Mouse (Mus musculus): ENCODE measurements around the gene Syne1. TPM values are rescaled to one million over a fixed set of nuclear protein-coding genes. Genes with fewer than 3 reads are reported as not detected.
A peak's percentile ranks its signal among the peaks of the same experiment; 100 is the strongest.

Syne1 gene
- total and polyA plus RNA-seq, 2 experiments = 9.6 to 26.4 TPM

DNA sequence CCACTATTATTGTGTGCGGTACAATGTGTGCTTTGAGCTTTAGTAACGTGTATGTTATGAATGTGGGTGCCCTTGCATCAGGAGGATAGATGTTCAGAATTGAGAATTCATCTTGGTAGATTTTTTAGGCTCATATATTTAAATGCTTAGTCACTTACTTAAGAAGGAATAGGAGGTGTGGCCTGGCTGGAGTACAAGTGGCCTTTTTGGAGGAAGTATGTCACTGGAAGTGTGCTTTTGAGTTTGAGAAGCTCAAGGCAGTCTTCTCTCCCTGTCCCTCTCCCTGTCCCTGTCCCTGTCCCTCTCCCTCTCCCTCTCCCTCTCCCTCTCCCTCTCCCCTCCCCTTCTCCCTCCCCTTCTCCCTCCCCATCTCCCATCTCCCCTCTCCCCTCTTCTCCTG is 39.8 kb upstream of the Syne1 start:
- Histone ChIP-seq H3K27ac (replicated peaks; ENCODE audit: insufficient read depth, low read depth, low read length) (no peak overlapping the region), H3K79me2 (ENCODE audit: control insufficient read depth, insufficient read depth, low read length) (no peaks in the 10 kb centered on the region), H3K36me3 (ENCODE audit: control insufficient read depth, insufficient read depth, low read length) (no peaks in the 10 kb centered on the region), H3K9ac (ENCODE audit: low read depth, low read length) (no peak overlapping the region), H3K27me3 (ENCODE audit: control insufficient read depth, insufficient read depth, low read length) (no peaks in the 10 kb centered on the region), H3K4me1 (ENCODE audit: control insufficient read depth, insufficient read depth, low read length) (no peaks in the 10 kb centered on the region), H3K4me3 (ENCODE audit: insufficient read depth, low read depth, low read length) (no peak overlapping the region)
- DNase-seq (ENCODE audit: extremely low read depth, low read depth, low spot score) = no peak
- TF ChIP-seq CTCF (IDR thresholded peaks at IDR 0.05; ENCODE audit: low read depth, low read length) = no peak
- WGBS = 92% methylated on average over 2 of the region's 2 CpGs

DNA sequence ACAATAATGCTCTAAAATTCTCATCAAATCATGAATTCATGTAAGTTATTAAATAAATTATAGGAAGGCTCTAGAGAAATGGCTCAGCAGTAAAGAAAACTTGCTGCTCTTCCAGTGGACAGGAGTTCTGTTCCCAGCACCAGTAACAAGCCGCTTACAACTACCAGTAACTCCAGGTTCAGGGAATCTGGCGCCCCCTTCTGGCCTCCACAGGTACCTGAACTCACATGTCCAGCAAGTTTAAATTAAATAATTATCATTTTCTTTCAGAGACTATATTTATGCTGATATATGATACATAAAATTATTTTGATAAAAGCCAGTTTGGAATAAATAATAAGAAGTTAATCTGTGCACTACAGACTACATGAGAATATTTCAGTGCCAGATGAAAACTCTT is 22.0 kb upstream of the Syne1 start:
- TF ChIP-seq POLR2A (IDR thresholded peaks at IDR 0.05; ENCODE audit: extremely low read depth, insufficient read depth, low read length) (no peak), CTCF (IDR thresholded peaks at IDR 0.05; ENCODE audit: low read depth, low read length) (peak; percentile 8; the same call in 1 of the 2 replicates)
- no peak overlapping the region for H3K27ac ChIP-seq (replicated peaks; ENCODE audit: insufficient read depth, low read depth, low read length)
- H3K4me3 ChIP-seq (ENCODE audit: insufficient read depth, low read depth, low read length) = no peak overlapping the region
- 68% methylated on average over 2 of the region's 2 CpGs for WGBS
- no peak for DNase-seq (ENCODE audit: extremely low read depth, low read depth, low spot score)
- H3K79me2 ChIP-seq (ENCODE audit: control insufficient read depth, insufficient read depth, low read length) = no peaks in the 10 kb centered on the region
- no peaks in the 10 kb centered on the region for H3K36me3 ChIP-seq (ENCODE audit: control insufficient read depth, insufficient read depth, low read length)
- H3K27me3 ChIP-seq (ENCODE audit: control insufficient read depth, insufficient read depth, low read length) = no peaks in the 10 kb centered on the region
- H3K9ac ChIP-seq (ENCODE audit: low read depth, low read length) = no peak overlapping the region
- no peaks in the 10 kb centered on the region for H3K4me1 ChIP-seq (ENCODE audit: control insufficient read depth, insufficient read depth, low read length)

- H3K4me1 ChIP-seq (ENCODE audit: control insufficient read depth, insufficient read depth, low read length) = no peaks in the 10 kb centered on the region
- no peak for DNase-seq (ENCODE audit: extremely low read depth, low read depth, low spot score)
- H3K36me3 ChIP-seq (ENCODE audit: control insufficient read depth, insufficient read depth, low read length) = no peaks in the 10 kb centered on the region
- H3K4me3 ChIP-seq (ENCODE audit: insufficient read depth, low read depth, low read length) = no peak overlapping the region
- H3K27ac ChIP-seq (replicated peaks; ENCODE audit: insufficient read depth, low read depth, low read length) = no peak overlapping the region
- TF ChIP-seq POLR2A (IDR thresholded peaks at IDR 0.05; ENCODE audit: extremely low read depth, insufficient read depth, low read length) (no peak), CTCF (IDR thresholded peaks at IDR 0.05; ENCODE audit: low read depth, low read length) (no peak)
- H3K9ac ChIP-seq (ENCODE audit: low read depth, low read length) = no peak overlapping the region
- WGBS = 74% methylated on average over 5 of the region's 5 CpGs
- H3K27me3 ChIP-seq (ENCODE audit: control insufficient read depth, insufficient read depth, low read length) = no peaks in the 10 kb centered on the region
- H3K79me2 ChIP-seq (ENCODE audit: control insufficient read depth, insufficient read depth, low read length) = no peaks in the 10 kb centered on the region
Measured at GRCm38 (mm10) chr10:5571332-5571731, 20.1 kb upstream of the Syne1 start.

- H3K79me2 ChIP-seq (ENCODE audit: control insufficient read depth, insufficient read depth, low read length) = no peaks in the 10 kb centered on the region
- H3K9ac ChIP-seq (ENCODE audit: low read depth, low read length) = no peak overlapping the region
- H3K4me1 ChIP-seq (ENCODE audit: control insufficient read depth, insufficient read depth, low read length) = no peaks in the 10 kb centered on the region
- H3K27ac ChIP-seq (replicated peaks; ENCODE audit: insufficient read depth, low read depth, low read length) = no peak overlapping the region
- no peak for DNase-seq (ENCODE audit: extremely low read depth, low read depth, low spot score)
- 68% methylated on average over 8 of the region's 8 CpGs for WGBS
- no peak overlapping the region for H3K4me3 ChIP-seq (ENCODE audit: insufficient read depth, low read depth, low read length)
- H3K27me3 ChIP-seq (ENCODE audit: control insufficient read depth, insufficient read depth, low read length) = no peaks in the 10 kb centered on the region
- no peak for TF ChIP-seq CTCF (IDR thresholded peaks at IDR 0.05; ENCODE audit: low read depth, low read length)
- no peak for TF ChIP-seq POLR2A (IDR thresholded peaks at IDR 0.05; ENCODE audit: extremely low read depth, insufficient read depth, low read length)
- H3K36me3 ChIP-seq (ENCODE audit: control insufficient read depth, insufficient read depth, low read length) = no peaks in the 10 kb centered on the region
Measured at GRCm38 (mm10) chr10:5570059-5570458, 18.8 kb upstream of the Syne1 start.

DNA sequence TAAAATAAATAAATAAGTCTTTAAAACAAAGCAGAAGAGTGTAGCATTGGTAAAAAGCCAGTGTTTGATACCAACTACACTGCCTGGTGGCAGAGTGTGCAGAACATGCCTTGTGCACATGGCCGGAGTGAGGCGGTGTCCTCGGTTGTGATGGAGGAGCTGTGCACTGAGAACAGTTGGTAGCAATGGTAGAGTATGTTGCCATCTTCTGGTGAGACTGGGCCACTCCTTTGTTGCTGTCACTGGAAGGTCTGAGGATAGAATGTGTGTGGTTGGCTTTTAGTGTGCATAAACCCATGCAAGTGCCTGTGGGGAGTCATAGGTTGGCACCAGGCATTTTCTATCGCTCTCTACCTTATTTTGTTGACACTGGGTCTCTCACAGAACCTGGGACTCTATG is 17.7 kb upstream of the Syne1 start:
- Histone ChIP-seq H3K27ac (replicated peaks; ENCODE audit: insufficient read depth, low read depth, low read length) (no peak overlapping the region), H3K27me3 (ENCODE audit: control insufficient read depth, insufficient read depth, low read length) (no peaks in the 10 kb centered on the region), H3K79me2 (ENCODE audit: control insufficient read depth, insufficient read depth, low read length) (no peaks in the 10 kb centered on the region), H3K4me3 (ENCODE audit: insufficient read depth, low read depth, low read length) (no peak overlapping the region), H3K4me1 (ENCODE audit: control insufficient read depth, insufficient read depth, low read length) (no peaks in the 10 kb centered on the region), H3K36me3 (ENCODE audit: control insufficient read depth, insufficient read depth, low read length) (no peaks in the 10 kb centered on the region), H3K9ac (ENCODE audit: low read depth, low read length) (no peak overlapping the region)
- TF ChIP-seq POLR2A (IDR thresholded peaks at IDR 0.05; ENCODE audit: extremely low read depth, insufficient read depth, low read length) (no peak), CTCF (IDR thresholded peaks at IDR 0.05; ENCODE audit: low read depth, low read length) (no peak; the same call in 1 of the 2 replicates)
- DNase-seq (ENCODE audit: extremely low read depth, low read depth, low spot score) = no peak
- 88% methylated on average over 4 of the region's 4 CpGs for WGBS

- H3K27me3 ChIP-seq (ENCODE audit: control insufficient read depth, insufficient read depth, low read length) = no peaks in the 10 kb centered on the region
- H3K9ac ChIP-seq (ENCODE audit: low read depth, low read length) = no peak overlapping the region
- H3K4me3 ChIP-seq (ENCODE audit: insufficient read depth, low read depth, low read length) = no peak overlapping the region
- H3K36me3 ChIP-seq (ENCODE audit: control insufficient read depth, insufficient read depth, low read length) = no peaks in the 10 kb centered on the region
- TF ChIP-seq CTCF (IDR thresholded peaks at IDR 0.05; ENCODE audit: low read depth, low read length) (no peak), POLR2A (IDR thresholded peaks at IDR 0.05; ENCODE audit: extremely low read depth, insufficient read depth, low read length) (no peak)
- WGBS = 89% methylated on average over 4 of the region's 4 CpGs
- no peak overlapping the region for H3K27ac ChIP-seq (replicated peaks; ENCODE audit: insufficient read depth, low read depth, low read length)
- H3K79me2 ChIP-seq (ENCODE audit: control insufficient read depth, insufficient read depth, low read length) = no peaks in the 10 kb centered on the region
- H3K4me1 ChIP-seq (ENCODE audit: control insufficient read depth, insufficient read depth, low read length) = no peaks in the 10 kb centered on the region
- DNase-seq (ENCODE audit: extremely low read depth, low read depth, low spot score) = no peak
Measured at GRCm38 (mm10) chr10:5561706-5562105, 10.4 kb upstream of the Syne1 start.

Measured in liver, adult 2 months (tissue).